Mouse (Mus musculus): Measurements from ENCODE around the gene Gpr3. TPM values are rescaled to one million over a fixed set of nuclear protein-coding genes. Genes with fewer than 3 reads are reported as not detected.

Gene Gpr3
- polyA plus RNA-seq (2012; rRNA removed) = 0.22 and 0.66 TPM in 2 replicates

GRCm38 (mm10) chr4:133211751-133212561 is at the start of gene Gpr3, which contains the start of gene Cd164l2:
TSS of gene Gpr3 (minus strand) at chr4:133212536.
TSS of gene Cd164l2 (plus strand) at chr4:133212131.

GRCm38 (mm10) chr4:133240490-133240921 is 28.2 kb upstream of the Gpr3 start, which contains the start of gene Map3k6:
TSS of gene Map3k6 (plus strand) at chr4:133240818.

Other genes starting within 250 kb of the Gpr3 start
- gene Fgr, start 238.4 kb downstream of the Gpr3 start, polyA plus RNA-seq (2012; rRNA removed) = 0.12 and 0.22 TPM in 2 replicates
- 17.2 and 18.6 TPM in 2 replicates for gene Ahdc1, start 201.3 kb downstream of the Gpr3 start, polyA plus RNA-seq (2012; rRNA removed)
- gene Wasf2, start 82.0 kb downstream of the Gpr3 start, polyA plus RNA-seq (2012; rRNA removed) = 20.0 and 37.5 TPM in 2 replicates
- gene Cd164l2, start 405 bp downstream of the Gpr3 start, polyA plus RNA-seq (2012; rRNA removed) = 0.77 and 1.1 TPM in 2 replicates
- 2.6 and 3.4 TPM in 2 replicates for gene Map3k6, start 28.3 kb upstream of the Gpr3 start, polyA plus RNA-seq (2012; rRNA removed)
- gene Sytl1, start 50.6 kb upstream of the Gpr3 start, polyA plus RNA-seq (2012; rRNA removed) = 1.3 and 1.4 TPM in 2 replicates
- gene Tmem222, start 65.3 kb upstream of the Gpr3 start, polyA plus RNA-seq (2012; rRNA removed) = 69.7 and 91.3 TPM in 2 replicates
- gene Wdtc1, start 140.9 kb upstream of the Gpr3 start, polyA plus RNA-seq (2012; rRNA removed) = 24.7 and 27.9 TPM in 2 replicates
- 22.0 and 22.8 TPM in 2 replicates for gene Slc9a1, start 157.2 kb upstream of the Gpr3 start, polyA plus RNA-seq (2012; rRNA removed)

Measured in central nervous system, embryonic 11.5 days (tissue).